Mouse (Mus musculus) lung, postnatal 0 days (tissue): ENCODE measurements around the gene Pmvk. TPM values are rescaled to one million over a fixed set of nuclear protein-coding genes. Genes with fewer than 3 reads are reported as not detected.
A peak's percentile ranks its signal among the peaks of the same experiment; 100 is the strongest.

ENCODE experiments used
- ATAC-seq: fragments of 200-750 bp; cut with Nextera tagmentation; 2 replicates; pipeline ENCODE4 v1.8.0; 2017; ENCODE audit warnings: moderate library complexity
- DNase-seq: peaks from one replicate; pipeline ENCODE4 v3.0.0-alpha.2; 2016; ENCODE audit warnings: low spot score
- H3K27ac ChIP-seq: fragments of 300-500 bp; sonication (generic); 2 replicates; pipeline ENCODE4 v1.5.1; 2014; ENCODE audit warnings: antibody characterized with exemption, mild to moderate bottlenecking, low read length, mixed read lengths
- H3K27me3 ChIP-seq: fragments of 300-500 bp; sonication (generic); replicated peaks from 2 replicates; pipeline ENCODE4 v1.6.1; 2014; ENCODE audit warnings: low read length, mixed read lengths; ENCODE audit not compliant: insufficient read depth
- H3K36me3 ChIP-seq: fragments of 300-500 bp; sonication (generic); 2 replicates; pipeline ENCODE4 v1.6.1; 2014; ENCODE audit warnings: low read length, mixed read lengths; ENCODE audit not compliant: insufficient read depth
- H3K4me1 ChIP-seq: fragments of 300-500 bp; sonication (generic); 2 replicates; pipeline ENCODE4 v1.6.1; 2014; ENCODE audit warnings: antibody characterized with exemption, low read depth, low read length, mixed read lengths; ENCODE audit not compliant: insufficient read depth
- H3K4me2 ChIP-seq: fragments of 300-500 bp; sonication (generic); replicated peaks from 2 replicates; pipeline ENCODE4 v1.6.1; 2014; ENCODE audit warnings: low read depth, mild to moderate bottlenecking, low read length, moderate library complexity, mixed read lengths
- H3K4me3 ChIP-seq: fragments of 300-500 bp; sonication (generic); 2 replicates; pipeline ENCODE4 v1.5.1; 2014; ENCODE audit warnings: low read depth, low read length
- H3K9ac ChIP-seq: fragments of 300-500 bp; sonication (generic); replicated peaks from 2 replicates; pipeline ENCODE4 v1.6.1; 2014; ENCODE audit warnings: low read depth, mild to moderate bottlenecking
- H3K9me3 ChIP-seq: fragments of 300-500 bp; sonication (generic); 2 replicates; pipeline ENCODE4 v1.6.1; 2016; ENCODE audit warnings: low read length, mixed read lengths
- CTCF ChIP-seq: IDR thresholded peaks from 2 replicates; pipeline ENCODE4 v1.5.1; 2016; ENCODE audit warnings: antibody characterized with exemption, mild to moderate bottlenecking
- EP300 ChIP-seq: IDR thresholded peaks from 2 replicates; pipeline ENCODE4 v1.6.1; 2016; ENCODE audit warnings: antibody characterized with exemption, mild to moderate bottlenecking, control low read depth
- WGBS: fragments of 180-500 bp; shearing (Covaris S2); extraction: QIAGEN DNeasy Blood & Tissue Kit; methylation state at CpG from one replicate; pipeline ENCODE4 v1.1.7; 2014; 5-methylcytosine and 5-hydroxymethylcytosine counted together
- polyA plus RNA-seq: library from polyadenylated mRNA; unstranded; fragments of >200 nt; fragmentation: Nextera tagmentation; extraction: Ambion mirVana; gene quantifications from 2 replicates; pipeline ENCODE4 v1.2.1, GENCODE M21; 2015

Pmvk gene
- 53.5 and 96.6 TPM in 2 replicates for polyA plus RNA-seq

DNA sequence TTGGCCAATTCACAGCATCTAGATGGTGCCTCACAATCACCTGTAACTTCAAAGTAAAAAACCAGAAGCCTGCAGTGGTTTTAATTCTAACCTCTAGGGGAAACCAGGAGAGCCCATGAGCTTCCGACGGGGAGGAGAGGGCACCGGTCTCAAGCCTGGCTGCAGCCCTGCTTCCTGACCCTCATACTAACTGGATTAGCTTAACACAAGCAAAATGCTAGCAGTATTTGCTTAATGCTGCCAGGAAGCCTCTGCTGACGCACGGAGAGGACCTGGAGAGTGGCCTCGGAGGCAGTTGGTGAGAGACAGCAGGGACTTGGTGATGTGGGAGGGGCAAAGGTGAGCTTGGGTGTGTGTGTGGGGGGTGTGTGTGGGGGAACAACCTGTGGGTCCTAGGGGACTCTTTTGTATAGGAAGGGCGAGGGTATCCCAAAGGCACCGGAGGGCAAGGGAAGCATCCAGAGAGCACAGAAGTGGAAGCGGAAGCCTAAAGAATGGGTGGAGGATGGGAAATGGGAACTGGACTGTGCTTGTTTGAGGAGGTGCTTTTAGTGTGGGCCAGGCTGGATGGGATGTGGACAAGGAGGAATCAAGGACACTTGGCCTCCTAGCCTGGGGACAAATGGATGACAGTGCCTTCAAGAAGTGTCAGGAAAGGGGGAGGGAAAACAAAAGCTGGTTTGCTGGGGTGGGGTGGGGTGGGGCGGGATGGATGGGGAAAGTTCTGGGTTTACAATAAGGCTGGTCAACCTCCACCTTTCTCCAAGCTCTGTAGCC is at the start of gene Pmvk:
Gene Pmvk, plus strand, starts transcription at position 141 of the 777 bp plus-strand sequence.
- H3K36me3 ChIP-seq, result no peaks in the 10 kb centered on the region
- 43% methylated on average over 10 of the region's 10 CpGs for WGBS
- H3K9ac ChIP-seq, result no peak within 1 kb of the TSS
- no peak within 1 kb of the TSS for H3K27ac ChIP-seq
- no peaks in the 10 kb centered on the region for H3K27me3 ChIP-seq
- TF ChIP-seq EP300 (no peak), CTCF (no peak)
- no peak for ATAC-seq
- DNase-seq, result peak; percentile 49
- peaks cover 2% of the 10 kb centered on the region; the same call in 1 of the 2 replicates for H3K4me1 ChIP-seq
- no peaks in the 10 kb centered on the region for H3K9me3 ChIP-seq
- no peak within 1 kb of the TSS for H3K4me3 ChIP-seq
- no peak within 1 kb of the TSS for H3K4me2 ChIP-seq

- no peak for TF ChIP-seq CTCF
- TF ChIP-seq EP300, result no peak
- no peak overlapping the region for H3K9ac ChIP-seq
- H3K4me2 ChIP-seq, result no peak overlapping the region
- no peaks in the 10 kb centered on the region for H3K4me1 ChIP-seq
- DNase-seq, result no peak
- H3K4me3 ChIP-seq, result no peak overlapping the region
- H3K9me3 ChIP-seq, result no peaks in the 10 kb centered on the region
- H3K27ac ChIP-seq, result no peak overlapping the region
- ATAC-seq, result no peak
- no peaks in the 10 kb centered on the region for H3K27me3 ChIP-seq
- H3K36me3 ChIP-seq, result peaks cover 12% of the 10 kb centered on the region; the same call in 1 of the 2 replicates
- WGBS, result 79% methylated on average over 6 of the region's 6 CpGs
These were observed 47.5 kb upstream of the Pmvk start for GRCm38 (mm10) chr3:89406887-89407286.

DNA sequence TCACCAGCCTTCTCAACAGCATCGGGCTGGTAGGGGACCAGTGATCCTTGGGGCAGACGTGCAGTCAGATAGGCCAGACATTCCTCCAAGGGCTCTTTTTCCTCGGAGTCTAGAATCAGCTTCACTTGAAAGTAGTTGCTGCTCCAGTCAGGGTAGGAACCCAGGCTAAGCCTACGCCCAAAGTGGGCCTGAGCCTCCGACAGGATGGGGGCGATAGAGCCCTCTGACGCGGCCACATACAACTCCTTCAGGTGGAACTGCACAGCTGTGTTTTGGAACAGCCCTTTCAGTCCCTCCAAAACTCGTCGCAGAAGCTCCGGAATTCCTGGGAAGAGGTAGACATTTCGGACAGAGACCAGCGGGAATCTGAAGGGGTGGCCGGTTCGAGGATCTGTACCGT is 45.9 kb upstream of the Pmvk start:
- DNase-seq, result no peak
- Histone ChIP-seq H3K4me3 (no peak overlapping the region), H3K4me1 (no peaks in the 10 kb centered on the region), H3K27me3 (no peaks in the 10 kb centered on the region), H3K9ac (no peak overlapping the region), H3K36me3 (peaks cover 3% of the 10 kb centered on the region; the same call in 1 of the 2 replicates), H3K27ac (no peak overlapping the region), H3K9me3 (no peaks in the 10 kb centered on the region), H3K4me2 (no peak overlapping the region)
- TF ChIP-seq CTCF (no peak), EP300 (no peak)
- ATAC-seq, result no peak
- 64% methylated on average over 16 of the region's 16 CpGs for WGBS

DNA sequence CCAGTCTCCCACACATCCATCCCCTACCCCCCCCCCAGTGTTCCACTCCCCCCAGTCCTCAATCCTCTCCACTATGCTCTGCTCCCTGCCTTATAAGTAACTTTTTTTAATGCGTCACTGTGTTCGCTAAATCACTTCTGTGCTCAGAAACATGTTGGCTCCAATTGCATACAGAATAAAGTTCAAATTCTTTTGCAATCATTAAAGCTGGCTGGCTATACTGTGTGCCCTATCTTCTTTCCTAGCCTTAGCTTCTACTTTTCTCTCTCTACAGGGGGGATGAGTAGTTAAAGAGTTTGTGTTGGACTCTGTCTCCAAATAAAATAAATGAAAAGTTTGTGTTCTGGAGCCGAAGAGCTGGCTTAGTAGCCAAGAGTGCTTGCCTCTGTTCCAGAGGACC is 44.6 kb upstream of the Pmvk start:
- Histone ChIP-seq H3K4me2 (no peak overlapping the region), H3K4me3 (no peak overlapping the region), H3K27ac (no peak overlapping the region), H3K9ac (no peak overlapping the region), H3K36me3 (no peaks in the 10 kb centered on the region), H3K9me3 (no peaks in the 10 kb centered on the region), H3K4me1 (no peaks in the 10 kb centered on the region), H3K27me3 (no peaks in the 10 kb centered on the region)
- DNase-seq (no peak), ATAC-seq (no peak)
- WGBS, result 93% methylated on average over 3 of the region's 3 CpGs
- TF ChIP-seq EP300 (no peak), CTCF (no peak)

DNA sequence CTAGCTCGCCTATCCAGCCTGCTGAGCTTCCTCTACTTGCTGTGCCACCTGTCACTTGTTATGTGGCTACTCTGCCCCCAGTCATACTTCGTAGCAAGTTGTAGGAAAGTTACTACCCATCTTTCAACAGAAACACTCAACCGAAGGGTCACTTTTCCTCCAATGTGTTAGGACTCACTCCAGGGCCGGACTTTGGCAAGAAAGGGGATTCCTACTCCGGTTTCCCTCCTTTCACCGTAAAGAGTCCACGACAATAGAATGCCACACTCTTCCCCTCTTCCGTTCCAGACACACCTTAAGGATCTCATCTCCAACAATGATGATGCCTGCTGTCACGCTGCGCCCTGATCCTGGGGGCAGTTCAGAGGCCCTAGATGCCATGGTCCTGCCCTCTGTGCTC is 43.5 kb upstream of the Pmvk start:
- no peak overlapping the region for H3K27ac ChIP-seq

DNA sequence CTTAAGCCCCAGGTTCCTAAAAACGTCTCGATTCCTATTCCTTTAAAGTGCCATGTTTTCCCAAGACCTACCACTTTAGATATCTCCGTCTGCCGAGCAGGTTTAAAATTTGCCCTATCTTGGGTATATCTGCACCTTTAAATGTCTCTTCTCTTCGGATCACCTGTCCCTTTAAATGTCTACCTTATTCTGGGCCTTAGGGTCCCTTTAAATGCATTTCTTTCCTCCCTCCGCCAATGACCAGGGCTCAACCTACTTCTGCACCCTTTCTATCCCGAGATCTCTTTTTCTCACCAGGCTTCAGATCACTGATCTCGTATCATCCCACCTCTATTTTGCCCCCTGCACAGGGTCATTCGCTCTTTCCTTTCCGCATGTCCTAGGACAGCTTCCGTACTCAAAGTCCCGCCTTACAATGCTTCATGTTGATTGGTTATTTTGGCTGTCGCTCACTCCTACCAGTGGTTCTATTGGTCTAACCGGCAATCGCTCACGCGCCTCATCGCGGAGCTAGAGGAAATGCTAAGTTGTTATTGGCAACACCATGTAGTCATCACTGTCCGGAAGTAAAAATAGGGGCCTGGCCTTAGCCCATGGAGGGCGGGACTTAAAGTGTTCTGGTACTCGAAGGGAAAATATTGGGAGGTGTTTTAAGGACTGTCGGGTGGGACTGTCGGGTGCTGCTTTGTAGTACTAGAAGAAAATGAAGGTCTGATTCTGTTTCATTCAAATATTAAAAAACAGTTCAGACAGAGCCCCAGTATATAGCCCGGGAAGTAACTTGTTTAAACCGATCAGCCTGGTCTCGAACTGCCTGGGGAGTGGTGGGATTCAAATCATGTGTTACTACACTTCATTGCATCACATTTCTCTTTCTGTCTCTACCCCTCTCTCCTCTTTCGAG is 42.6 kb upstream of the Pmvk start, which contains the start of gene Flad1:
Gene Flad1, minus strand, starts transcription at position 381 of the 904 bp plus-strand sequence.
- Histone ChIP-seq H3K27me3 (no peaks in the 10 kb centered on the region), H3K9me3 (no peaks in the 10 kb centered on the region), H3K9ac (peak within 1 kb of the TSS; percentile 39), H3K36me3 (no peaks in the 10 kb centered on the region), H3K4me2 (peak within 1 kb of the TSS; percentile 63), H3K27ac (no peak within 1 kb of the TSS), H3K4me1 (no peaks in the 10 kb centered on the region), H3K4me3 (peak within 1 kb of the TSS; percentile 53)
- TF ChIP-seq CTCF (no peak), EP300 (peak; percentile 95)
- 5% methylated on average over 28 of the region's 28 CpGs for WGBS
- ATAC-seq, result peak; percentile 100
- peak; percentile 98 for DNase-seq

More for the DNA sequence above, 43.5 kb upstream of the Pmvk start:
- H3K4me1 ChIP-seq, result no peaks in the 10 kb centered on the region
- no peak for ATAC-seq
- H3K9me3 ChIP-seq, result no peaks in the 10 kb centered on the region
- no peaks in the 10 kb centered on the region for H3K27me3 ChIP-seq
- H3K4me2 ChIP-seq, result peak overlapping the region; percentile 63
- no peak for DNase-seq
- no peaks in the 10 kb centered on the region for H3K36me3 ChIP-seq
- peak overlapping the region; percentile 53; the same call in 1 of the 2 replicates for H3K4me3 ChIP-seq
- TF ChIP-seq CTCF, result no peak
- H3K9ac ChIP-seq, result peak overlapping the region; percentile 39; the same call in 1 of the 2 replicates
- 76% methylated on average over 10 of the region's 10 CpGs for WGBS
